Mouse (Mus musculus) stomach, embryonic 16.5 days (tissue): ENCODE results near the gene E130208F15Rik. TPM values are rescaled to one million over a fixed set of nuclear protein-coding genes. Genes with fewer than 3 reads are reported as not detected.

Experiments used
- ATAC-seq: fragments of 200-750 bp; cut with Nextera tagmentation; 2 replicates; pipeline ENCODE4 v1.8.0; 2017; ENCODE audit warnings: moderate number of reproducible peaks, moderate TSS enrichment; ENCODE audit not compliant: insufficient read depth, low FRiP score
- H3K27ac ChIP-seq: fragments of 300-500 bp; sonication (generic); 2 replicates; pipeline ENCODE4 v1.5.1; 2014; ENCODE audit warnings: low read length
- H3K27me3 ChIP-seq: fragments of 300-500 bp; sonication (generic); 2 replicates; pipeline ENCODE4 v1.6.1; 2014; ENCODE audit warnings: low read length, control low read depth, mixed read lengths; ENCODE audit not compliant: control insufficient read depth, insufficient read depth
- H3K36me3 ChIP-seq: fragments of 300-500 bp; sonication (generic); 2 replicates; pipeline ENCODE4 v1.6.1; 2014; ENCODE audit warnings: low read length; ENCODE audit not compliant: control insufficient read depth, insufficient read depth
- H3K4me1 ChIP-seq: fragments of 300-500 bp; sonication (generic); 2 replicates; pipeline ENCODE4 v1.6.1; 2014; ENCODE audit warnings: low read length, control low read depth, mixed read lengths; ENCODE audit not compliant: control insufficient read depth, insufficient read depth
- H3K4me2 ChIP-seq: fragments of 300-500 bp; sonication (generic); 2 replicates; pipeline ENCODE4 v1.6.1; 2014; ENCODE audit warnings: low read depth, low read length, mixed read lengths
- H3K4me3 ChIP-seq: fragments of 300-500 bp; sonication (generic); replicated peaks from 2 replicates; pipeline ENCODE4 v1.5.1; 2014; ENCODE audit warnings: mild to moderate bottlenecking, low read length
- H3K9ac ChIP-seq: fragments of 300-500 bp; sonication (generic); 2 replicates; pipeline ENCODE4 v1.6.1; 2014; ENCODE audit warnings: low read length
- H3K9me3 ChIP-seq: fragments of 300-500 bp; sonication (generic); replicated peaks from 2 replicates; pipeline ENCODE4 v1.6.1; 2016; ENCODE audit warnings: low read length, control low read depth; ENCODE audit not compliant: control insufficient read depth
- WGBS: fragments of 180-500 bp; shearing (Covaris S2); extraction: QIAGEN DNeasy Blood & Tissue Kit; methylation state at CpG from one replicate; pipeline ENCODE4 v1.1.7; 2014; 5-methylcytosine and 5-hydroxymethylcytosine counted together
- polyA plus RNA-seq: library from polyadenylated mRNA; unstranded; fragments of >200 nt; fragmentation: Nextera tagmentation; extraction: Ambion mirVana; gene quantifications from 2 replicates; pipeline ENCODE4 v1.2.1, GENCODE M21; 2015

E130208F15Rik gene
- polyA plus RNA-seq = 1.2 TPM in 1 of 2 replicates, not detected in the other

DNA sequence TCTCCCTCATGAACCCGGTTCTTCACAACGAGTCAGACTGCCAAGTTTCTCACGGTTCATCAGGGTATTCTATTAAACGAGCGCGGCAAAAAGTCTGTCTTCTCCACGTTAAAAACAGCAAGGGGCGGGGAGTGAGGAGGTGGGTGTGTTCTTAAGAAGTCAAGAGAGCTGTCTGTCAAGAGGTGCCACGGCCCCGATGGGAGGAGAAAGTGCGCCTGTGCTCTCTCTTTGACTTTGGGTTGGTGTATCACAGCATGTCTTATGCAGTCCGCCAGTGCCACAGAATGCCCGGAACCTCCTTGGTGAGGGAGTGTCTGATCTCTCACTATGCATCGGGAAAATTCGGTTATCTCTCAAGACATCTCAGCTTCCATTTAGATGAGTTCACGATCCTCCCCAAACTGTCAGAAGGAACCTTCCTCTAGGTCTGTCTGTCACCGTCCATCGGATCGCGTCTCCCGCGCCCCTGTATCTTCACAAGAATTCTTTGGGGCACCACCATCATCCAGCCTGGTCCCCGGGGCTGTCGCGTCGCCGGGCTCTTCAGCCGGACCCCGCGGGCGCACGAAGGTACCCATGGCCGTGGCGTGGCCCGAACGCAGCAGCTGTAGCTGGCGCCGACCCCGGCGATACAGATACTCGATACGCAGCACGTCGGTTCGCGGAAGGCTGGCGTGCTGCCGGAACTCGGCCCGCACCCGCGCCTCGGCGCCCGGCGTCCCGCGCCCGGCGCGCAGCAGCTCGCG is at the start of gene E130208F15Rik:
E130208F15Rik (plus strand) TSS at position 202 of the 746 bp plus-strand sequence.
- peaks cover 8% of the 10 kb centered on the region; the same call in 1 of the 2 replicates for H3K4me1 ChIP-seq
- peak within 1 kb of the TSS; percentile 86 for H3K9ac ChIP-seq
- peak within 1 kb of the TSS; percentile 94 for H3K27ac ChIP-seq
- peak within 1 kb of the TSS; percentile 75 for H3K4me3 ChIP-seq
- no peaks in the 10 kb centered on the region for H3K36me3 ChIP-seq
- peak within 1 kb of the TSS; percentile 75 for H3K4me2 ChIP-seq
- no peaks in the 10 kb centered on the region for H3K27me3 ChIP-seq
- ATAC-seq = peak; percentile 61
- no peaks in the 10 kb centered on the region for H3K9me3 ChIP-seq
- WGBS = under 1% methylated on average over 63 of the region's 63 CpGs

DNA sequence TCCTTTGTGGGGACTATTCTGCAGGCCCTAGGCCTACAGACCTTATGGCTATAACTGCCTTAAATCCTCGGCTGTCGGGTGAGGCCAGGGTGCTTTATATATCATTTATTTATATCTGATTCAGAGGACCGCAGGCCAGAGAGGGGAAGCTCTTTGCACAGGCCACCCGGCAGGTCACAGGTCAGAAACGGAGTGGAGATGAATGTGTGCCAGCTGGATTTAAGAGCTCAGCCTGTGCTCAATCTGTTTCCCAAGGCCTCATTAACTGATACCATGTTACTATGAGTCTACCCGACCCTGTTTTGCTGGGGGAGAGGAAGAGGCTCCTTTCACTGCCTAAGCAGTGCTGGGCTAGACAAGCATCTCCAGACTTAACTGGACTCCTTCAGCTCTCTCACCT is 47.2 kb upstream of the E130208F15Rik start:
- Histone ChIP-seq H3K9ac (no peak overlapping the region), H3K27ac (no peak overlapping the region), H3K36me3 (no peaks in the 10 kb centered on the region), H3K4me3 (no peak overlapping the region), H3K4me2 (no peak overlapping the region), H3K9me3 (no peaks in the 10 kb centered on the region), H3K4me1 (0 out of 2 replicates have a peak, but pooled peaks cover 3% of the 10 kb centered on the region), H3K27me3 (no peaks in the 10 kb centered on the region)
- WGBS = 57% methylated on average over 6 of the region's 6 CpGs
- ATAC-seq = no peak

DNA sequence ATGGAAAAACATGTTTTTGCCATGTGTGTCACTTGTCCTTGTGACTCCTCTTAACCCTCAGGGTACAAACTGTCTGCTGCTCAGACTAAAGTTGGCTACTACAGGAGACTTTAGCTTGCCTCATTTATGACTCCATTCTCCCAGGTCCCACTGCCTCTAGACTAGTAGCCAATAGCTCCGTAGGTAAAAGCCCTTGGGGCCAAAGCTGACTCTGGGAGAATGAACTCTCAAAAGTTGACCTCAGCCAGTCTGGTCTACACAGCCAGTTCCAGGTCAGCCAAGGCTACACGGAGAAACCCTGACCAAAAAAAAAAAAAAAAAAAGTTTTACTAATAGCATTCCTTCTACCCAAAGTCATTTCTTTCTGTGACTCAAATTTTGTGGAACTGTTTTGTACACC is 42.6 kb upstream of the E130208F15Rik start:
- peak overlapping the region; percentile 96 for H3K4me2 ChIP-seq

GRCm38 (mm10) chr7:30279536-30279935 is 42.0 kb upstream of the E130208F15Rik start:
- H3K9me3 ChIP-seq = no peaks in the 10 kb centered on the region
- ATAC-seq = no peak
- peak overlapping the region; percentile 64 for H3K9ac ChIP-seq
- 0 out of 2 replicates have a peak, but pooled peaks cover 3% of the 10 kb centered on the region for H3K4me1 ChIP-seq
- H3K4me2 ChIP-seq = peak overlapping the region; percentile 96
- no peaks in the 10 kb centered on the region for H3K27me3 ChIP-seq
- peak overlapping the region; percentile 99 for H3K27ac ChIP-seq
- no peaks in the 10 kb centered on the region for H3K36me3 ChIP-seq
- H3K4me3 ChIP-seq = peak overlapping the region; percentile 86
- WGBS = 0% methylated on average over 6 of the region's 6 CpGs

More for the DNA sequence above, 42.6 kb upstream of the E130208F15Rik start:
- H3K36me3 ChIP-seq = no peaks in the 10 kb centered on the region
- ATAC-seq = no peak
- H3K9ac ChIP-seq = no peak overlapping the region
- H3K27me3 ChIP-seq = no peaks in the 10 kb centered on the region
- H3K4me3 ChIP-seq = no peak overlapping the region; the same call in 1 of the 2 replicates
- WGBS = 43% methylated on average over 2 of the region's 2 CpGs
- H3K27ac ChIP-seq = no peak overlapping the region
- H3K9me3 ChIP-seq = no peaks in the 10 kb centered on the region
- 0 out of 2 replicates have a peak, but pooled peaks cover 3% of the 10 kb centered on the region for H3K4me1 ChIP-seq

- Histone ChIP-seq H3K27me3 (no peaks in the 10 kb centered on the region), H3K9me3 (no peaks in the 10 kb centered on the region), H3K9ac (peak within 1 kb of the TSS; percentile 68), H3K4me2 (peak within 1 kb of the TSS; percentile 96), H3K27ac (peak within 1 kb of the TSS; percentile 99), H3K4me3 (peak within 1 kb of the TSS; percentile 86), H3K36me3 (no peaks in the 10 kb centered on the region), H3K4me1 (0 out of 2 replicates have a peak, but pooled peaks cover 3% of the 10 kb centered on the region)
- peak; percentile 96 for ATAC-seq
- under 1% methylated on average over 49 of the region's 49 CpGs for WGBS
Observed at GRCm38 (mm10) chr7:30279951-30280669, 41.4 kb upstream of the E130208F15Rik start, which contains the start of the genes Thap8 and Wdr62. TSS of gene Thap8 (plus strand) at chr7:30280094. TSS of gene Wdr62 (minus strand) at chr7:30280419.

DNA sequence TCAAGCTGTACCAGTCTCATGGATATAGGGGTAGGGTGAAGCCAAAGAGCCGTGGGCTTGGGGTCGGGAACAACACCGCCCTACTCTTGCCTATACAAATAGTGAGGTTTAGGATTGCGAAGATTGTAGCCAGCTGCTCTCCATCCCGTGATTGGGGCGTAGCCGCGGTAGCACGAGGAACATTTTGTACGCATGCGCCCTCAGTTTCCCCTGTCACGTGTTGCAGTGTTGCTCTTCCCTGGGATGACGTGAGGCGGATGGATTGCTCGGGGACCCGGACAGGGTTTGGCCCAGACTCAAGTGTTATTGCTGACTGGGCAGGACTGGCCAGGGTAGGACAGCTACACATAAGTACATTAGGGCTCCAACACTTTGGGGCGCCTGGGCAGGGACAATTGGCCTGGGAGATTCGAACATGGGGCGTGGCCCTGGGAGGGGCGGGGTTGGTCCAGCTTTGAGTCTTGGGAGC is 40.8 kb upstream of the E130208F15Rik start:
- peak overlapping the region; percentile 86 for H3K4me3 ChIP-seq

GRCm38 (mm10) chr7:30281522-30281921 is 40.0 kb upstream of the E130208F15Rik start:
- Histone ChIP-seq H3K9me3 (no peaks in the 10 kb centered on the region), H3K27ac (no peak overlapping the region), H3K4me3 (no peak overlapping the region), H3K4me2 (no peak overlapping the region), H3K4me1 (0 out of 2 replicates have a peak, but pooled peaks cover 3% of the 10 kb centered on the region), H3K27me3 (no peaks in the 10 kb centered on the region), H3K9ac (no peak overlapping the region), H3K36me3 (no peaks in the 10 kb centered on the region)
- 72% methylated on average over 4 of the region's 4 CpGs for WGBS
- ATAC-seq = no peak

More for the DNA sequence above, 40.8 kb upstream of the E130208F15Rik start:
- H3K4me2 ChIP-seq = peak overlapping the region; percentile 96
- 0 out of 2 replicates have a peak, but pooled peaks cover 3% of the 10 kb centered on the region for H3K4me1 ChIP-seq
- WGBS = under 1% methylated on average over 20 of the region's 20 CpGs
- peak overlapping the region; percentile 68 for H3K9ac ChIP-seq
- no peaks in the 10 kb centered on the region for H3K36me3 ChIP-seq
- ATAC-seq = peak; percentile 82
- H3K27me3 ChIP-seq = no peaks in the 10 kb centered on the region
- peak overlapping the region; percentile 99 for H3K27ac ChIP-seq
- H3K9me3 ChIP-seq = no peaks in the 10 kb centered on the region

DNA sequence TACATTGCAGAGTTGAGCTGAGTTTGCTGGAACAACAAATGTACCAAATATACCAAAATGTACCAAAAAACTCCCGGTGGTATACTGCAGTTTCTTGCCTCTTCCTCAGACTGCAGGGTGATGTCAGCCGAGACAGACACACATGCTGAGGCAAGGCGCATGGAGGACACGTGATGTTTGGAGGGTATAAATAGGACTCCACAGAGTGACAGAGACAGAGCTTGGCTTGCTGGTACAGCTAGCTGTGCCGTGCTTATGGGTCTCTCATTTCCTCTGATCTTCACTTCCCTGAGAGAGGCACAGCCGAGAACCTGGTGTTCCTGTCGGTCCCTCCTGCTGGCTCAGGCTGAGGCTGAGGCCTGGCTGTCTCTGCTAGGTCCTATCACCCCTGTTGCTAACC is 38.8 kb upstream of the E130208F15Rik start:
- Histone ChIP-seq H3K36me3 (no peaks in the 10 kb centered on the region), H3K27ac (no peak overlapping the region), H3K9ac (no peak overlapping the region), H3K9me3 (no peaks in the 10 kb centered on the region), H3K4me3 (no peak overlapping the region), H3K4me2 (no peak overlapping the region), H3K4me1 (0 out of 2 replicates have a peak, but pooled peaks cover 3% of the 10 kb centered on the region), H3K27me3 (no peaks in the 10 kb centered on the region)
- 71% methylated on average over 7 of the region's 7 CpGs for WGBS
- ATAC-seq = no peak
